Mouse (Mus musculus): ENCODE results near the gene Rexo5. TPM values are rescaled to one million over a fixed set of nuclear protein-coding genes. Genes with fewer than 3 reads are reported as not detected.

Gene Rexo5
- polyA plus RNA-seq, 2 experiments: 6.8 to 14.6 TPM

- TF ChIP-seq EP300 (IDR thresholded peaks at IDR 0.05; ENCODE audit: low read depth) (no peak), CTCF (IDR thresholded peaks at IDR 0.05; ENCODE audit: low read depth) (no peak)
- Histone ChIP-seq H3K27me3 (ENCODE audit: control insufficient read depth, insufficient read depth, low read length) (no peaks in the 10 kb centered on the region), H3K4me3 (ENCODE audit: insufficient read depth in 1 of 2, low read depth in 2 of 2, low read length in 2 of 2) (no peak overlapping the region), H3K27ac (no peak overlapping the region), H3K9me3 (ENCODE audit: control insufficient read depth, low read length) (no peaks in the 10 kb centered on the region), H3K9ac (replicated peaks) (no peak overlapping the region), H3K4me1 (replicated peaks; ENCODE audit: control insufficient read depth in 2 of 2, insufficient read depth in 2 of 2, low read length in 1 of 2) (peaks cover 16 to 20% of the 10 kb centered on the region in 2 experiments), H3K4me2 (ENCODE audit: low read depth) (no peak overlapping the region), H3K36me3 (replicated peaks; ENCODE audit: control insufficient read depth, insufficient read depth, low read depth) (no peaks in the 10 kb centered on the region)
- DNase-seq (ENCODE audit: low read depth in 3 of 3, low spot score in 3 of 3): no peak
- 48% methylated on average over 8 of the region's 8 CpGs for WGBS (ENCODE audit: insufficient replicate concordance)
- ATAC-seq (ENCODE audit: insufficient read depth): no peak
Observed at GRCm38 (mm10) chr7:119897521-119898109, 103.8 kb downstream of the Rexo5 start.

DNA sequence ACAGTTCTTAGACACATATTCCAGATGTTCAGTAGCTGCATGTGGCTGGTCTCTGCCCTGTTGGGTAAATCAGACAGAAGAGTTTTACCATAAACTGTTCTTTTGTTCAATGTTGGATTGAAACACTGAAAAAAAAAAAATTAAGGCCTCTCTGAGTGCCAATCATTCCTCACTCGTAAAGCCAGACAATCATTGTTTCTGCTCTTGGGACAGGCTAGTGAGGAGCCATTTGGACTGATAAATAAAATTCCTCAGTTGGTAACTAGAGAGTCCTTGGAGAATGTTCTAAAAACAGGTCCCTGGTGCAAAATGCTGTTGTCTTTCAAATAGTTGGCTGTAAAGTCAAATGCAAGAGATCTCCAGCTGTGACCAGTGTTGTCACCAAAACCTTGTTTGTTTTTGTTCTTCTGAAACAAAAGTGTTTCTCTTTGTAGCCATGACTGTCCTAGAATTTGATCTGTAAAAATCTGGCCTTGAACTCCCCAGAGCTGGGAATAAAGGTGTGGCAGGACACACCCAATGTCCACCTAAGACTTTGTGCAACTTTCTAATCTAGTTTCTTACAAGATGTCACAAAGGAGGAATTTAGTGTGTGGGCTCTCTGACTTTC is 104.5 kb downstream of the Rexo5 start:
- no peak for TF ChIP-seq CTCF (IDR thresholded peaks at IDR 0.05; ENCODE audit: low read depth)
- H3K4me2 ChIP-seq (ENCODE audit: low read depth): no peak overlapping the region
- H3K9me3 ChIP-seq (ENCODE audit: control insufficient read depth, low read length): no peaks in the 10 kb centered on the region
- no peak overlapping the region for H3K9ac ChIP-seq (replicated peaks)
- no peak overlapping the region for H3K4me3 ChIP-seq (ENCODE audit: insufficient read depth in 1 of 2, low read depth in 2 of 2, low read length in 2 of 2)
- peaks cover 16 to 20% of the 10 kb centered on the region in 2 experiments for H3K4me1 ChIP-seq (replicated peaks; ENCODE audit: control insufficient read depth in 2 of 2, insufficient read depth in 2 of 2, low read length in 1 of 2)
- no peak overlapping the region for H3K27ac ChIP-seq
- H3K27me3 ChIP-seq (ENCODE audit: control insufficient read depth, insufficient read depth, low read length): no peaks in the 10 kb centered on the region
- 67% methylated on average over 1 of the region's 1 CpGs for WGBS (ENCODE audit: insufficient replicate concordance)
- no peaks in the 10 kb centered on the region for H3K36me3 ChIP-seq (replicated peaks; ENCODE audit: control insufficient read depth, insufficient read depth, low read depth)
- ATAC-seq (ENCODE audit: insufficient read depth) (no peak), DNase-seq (ENCODE audit: low read depth in 3 of 3, low spot score in 3 of 3) (no peak)

Other genes with a start within 250 kb of the Rexo5 start
- gene Acsm2, start 239.7 kb upstream of the Rexo5 start, polyA plus RNA-seq (2012; rRNA removed): not detected in 2 replicates
- gene Acsm2, start 239.7 kb upstream of the Rexo5 start, polyA plus RNA-seq (2014; fragmentation: Nextera tagmentation; extraction: Ambion mirVana): 0.19 TPM in 1 of 2 replicates, not detected in the other
- gene Acsm1, start 187.0 kb upstream of the Rexo5 start, polyA plus RNA-seq (2012; rRNA removed): 0.80 and 1.5 TPM in 2 replicates
- 1.4 and 2.5 TPM in 2 replicates for gene Acsm1, start 187.0 kb upstream of the Rexo5 start, polyA plus RNA-seq (2014; fragmentation: Nextera tagmentation; extraction: Ambion mirVana)
- not detected in 2 replicates for gene Acsm4, start 104.0 kb upstream of the Rexo5 start, polyA plus RNA-seq (2012; rRNA removed)
- gene Acsm4, start 104.0 kb upstream of the Rexo5 start, polyA plus RNA-seq (2014; fragmentation: Nextera tagmentation; extraction: Ambion mirVana): not detected in 2 replicates
- 8.7 and 14.6 TPM in 2 replicates for gene Thumpd1, start 73.2 kb upstream of the Rexo5 start, polyA plus RNA-seq (2012; rRNA removed)
- 28.1 and 31.2 TPM in 2 replicates for gene Thumpd1, start 73.2 kb upstream of the Rexo5 start, polyA plus RNA-seq (2014; fragmentation: Nextera tagmentation; extraction: Ambion mirVana)
- gene Acsm3, start 33.1 kb upstream of the Rexo5 start, polyA plus RNA-seq (2012; rRNA removed): 1.6 and 1.9 TPM in 2 replicates
- gene Acsm3, start 33.1 kb upstream of the Rexo5 start, polyA plus RNA-seq (2014; fragmentation: Nextera tagmentation; extraction: Ambion mirVana): 2.0 and 2.1 TPM in 2 replicates
- 3.4 and 4.3 TPM in 2 replicates for gene Eri2, start 52 bp downstream of the Rexo5 start, polyA plus RNA-seq (2012; rRNA removed)
- gene Eri2, start 52 bp downstream of the Rexo5 start, polyA plus RNA-seq (2014; fragmentation: Nextera tagmentation; extraction: Ambion mirVana): 13.2 and 14.3 TPM in 2 replicates
- gene Lyrm1, start 101.9 kb downstream of the Rexo5 start, polyA plus RNA-seq (2012; rRNA removed): 1.00 and 1.4 TPM in 2 replicates
- gene Lyrm1, start 101.9 kb downstream of the Rexo5 start, polyA plus RNA-seq (2014; fragmentation: Nextera tagmentation; extraction: Ambion mirVana): 2.0 and 3.2 TPM in 2 replicates
- 0.63 and 0.87 TPM in 2 replicates for gene Dcun1d3, start 102.3 kb downstream of the Rexo5 start, polyA plus RNA-seq (2012; rRNA removed)
- gene Dcun1d3, start 102.3 kb downstream of the Rexo5 start, polyA plus RNA-seq (2014; fragmentation: Nextera tagmentation; extraction: Ambion mirVana): 1.2 and 1.9 TPM in 2 replicates